Mouse (Mus musculus): ENCODE measurements around the gene Ints4.
A peak's percentile ranks its signal among the peaks of the same experiment; 100 is the strongest.
"Not testable (repeated sequence)": the region's sequence is repeated elsewhere in the genome, so short reads cannot be mapped to it uniquely, and the experiment has no call there.

Gene Ints4

DNA sequence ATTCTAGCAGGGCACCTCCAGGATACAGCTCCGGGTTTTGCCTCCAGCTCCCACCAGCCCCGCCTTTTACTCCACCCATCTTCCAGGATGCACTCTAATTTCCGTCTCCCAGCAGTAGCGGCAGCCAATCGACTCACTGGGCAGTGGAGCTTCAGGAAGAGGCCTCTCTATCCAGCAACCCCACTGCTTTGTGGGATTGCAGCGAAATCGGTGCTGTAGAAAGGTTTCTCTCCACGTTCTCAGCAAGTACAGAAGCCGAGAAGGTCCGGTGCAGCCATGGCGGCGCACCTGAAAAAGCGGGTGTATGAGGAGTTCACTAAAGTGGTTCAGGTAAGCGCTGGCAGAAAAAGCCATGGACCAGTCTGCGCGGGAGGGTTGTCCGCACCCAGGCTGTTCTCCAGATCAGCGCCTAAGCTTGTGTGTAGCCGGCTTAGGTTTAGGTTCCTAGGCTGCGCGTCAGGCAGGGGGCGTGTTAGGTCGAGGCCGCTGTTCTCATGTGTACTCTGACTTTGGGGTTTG lies at the start of gene Ints4:
Ints4 (plus strand) TSS at position 136 of the 519 bp plus-strand sequence.
- DNase-seq (ENCODE audit: extremely low spot score, low spot score) = peak; percentile 86

DNA sequence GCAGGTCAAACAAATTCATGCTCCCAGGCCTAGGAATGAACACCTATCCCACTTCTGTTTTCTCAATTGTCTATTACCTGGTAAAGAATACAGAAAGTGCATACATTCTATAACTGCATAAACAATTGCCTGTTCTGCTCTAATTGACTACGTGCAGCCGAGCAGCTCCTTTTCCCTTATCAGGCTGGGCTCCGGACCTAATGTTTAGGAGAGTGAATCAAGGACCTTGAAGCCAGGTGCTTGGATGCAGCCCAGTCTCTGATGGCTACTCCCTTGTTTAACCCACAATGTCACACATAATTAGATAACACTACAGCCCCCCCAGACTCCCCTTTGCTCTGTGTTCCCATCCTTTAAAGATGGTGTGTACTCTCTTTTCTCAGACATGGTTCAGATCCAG lies 47.2 kb upstream of the Ints4 start:
- not testable (repeated sequence) for DNase-seq (ENCODE audit: extremely low spot score, low spot score)

DNA sequence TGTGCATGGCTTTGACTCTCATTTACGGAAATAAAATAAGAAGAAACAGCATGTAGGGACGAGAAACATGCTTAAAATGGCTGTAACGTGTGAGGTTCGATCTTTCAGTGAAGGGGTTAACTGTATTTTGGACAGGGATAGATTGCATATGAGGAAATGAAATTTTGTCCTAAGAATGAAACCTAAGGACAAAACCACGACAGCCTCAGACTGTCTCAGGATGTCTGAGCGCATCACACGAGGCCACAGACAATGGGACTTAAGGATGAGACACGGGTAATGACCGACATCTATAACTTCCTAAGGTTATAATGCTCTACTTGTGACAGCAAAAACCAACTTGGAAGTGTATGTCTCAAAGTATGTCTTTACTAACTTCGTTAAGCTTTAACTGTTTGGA lies 46.2 kb upstream of the Ints4 start:
- DNase-seq (ENCODE audit: extremely low spot score, low spot score) = no peak

DNA sequence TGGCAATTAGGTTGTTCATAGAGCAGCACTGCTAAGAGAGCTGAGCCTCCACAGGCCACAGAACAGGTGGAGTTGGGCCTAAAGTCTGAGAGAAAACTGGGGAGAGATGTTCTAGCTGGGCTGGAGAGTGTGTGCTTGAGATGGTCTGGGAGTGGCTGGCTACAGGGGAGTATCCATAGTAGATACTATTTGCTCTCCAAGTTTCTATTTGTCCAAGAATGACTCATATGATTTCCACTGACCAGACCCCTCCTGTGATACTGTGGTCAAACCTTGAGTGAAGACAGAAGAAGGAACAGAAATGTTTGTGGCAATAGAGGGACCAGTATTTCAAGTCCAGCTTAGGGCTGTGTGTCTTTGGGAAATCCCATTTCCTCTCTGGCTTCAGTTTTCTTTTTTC lies 41.8 kb upstream of the Ints4 start:
- no peak for DNase-seq (ENCODE audit: extremely low spot score, low spot score)

DNA sequence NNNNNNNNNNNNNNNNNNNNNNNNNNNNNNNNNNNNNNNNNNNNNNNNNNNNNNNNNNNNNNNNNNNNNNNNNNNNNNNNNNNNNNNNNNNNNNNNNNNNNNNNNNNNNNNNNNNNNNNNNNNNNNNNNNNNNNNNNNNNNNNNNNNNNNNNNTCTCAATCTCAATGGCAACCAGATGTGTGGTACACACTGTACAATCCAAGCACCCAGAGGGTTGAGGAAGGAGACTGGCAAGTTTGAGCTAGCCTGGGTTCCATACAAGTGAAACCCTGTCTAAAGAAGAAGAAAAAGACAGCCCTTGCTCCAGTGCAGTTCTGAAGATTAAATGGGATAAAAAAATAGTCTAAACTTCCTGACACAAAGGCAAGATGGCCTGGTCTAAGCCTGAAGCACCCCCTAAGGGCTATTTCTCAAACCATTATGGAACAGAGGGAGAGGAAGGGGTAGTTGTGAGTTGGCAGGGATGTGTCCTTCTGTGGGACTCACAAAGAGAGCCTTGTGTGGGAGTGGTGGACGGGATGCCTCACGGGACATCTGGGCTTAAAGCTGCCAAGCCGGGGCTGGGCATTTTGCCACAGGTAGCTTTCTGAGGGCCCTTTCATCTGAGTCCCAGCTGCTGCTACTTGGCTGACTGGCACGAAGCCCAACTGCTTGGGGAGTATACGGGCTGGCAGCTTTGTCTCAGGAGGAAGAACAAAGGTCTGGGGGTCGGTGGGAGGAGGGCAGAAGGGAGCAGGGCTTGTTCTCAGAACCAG lies 34.4 kb upstream of the Ints4 start:
- no peak for DNase-seq (ENCODE audit: extremely low spot score, low spot score)

DNA sequence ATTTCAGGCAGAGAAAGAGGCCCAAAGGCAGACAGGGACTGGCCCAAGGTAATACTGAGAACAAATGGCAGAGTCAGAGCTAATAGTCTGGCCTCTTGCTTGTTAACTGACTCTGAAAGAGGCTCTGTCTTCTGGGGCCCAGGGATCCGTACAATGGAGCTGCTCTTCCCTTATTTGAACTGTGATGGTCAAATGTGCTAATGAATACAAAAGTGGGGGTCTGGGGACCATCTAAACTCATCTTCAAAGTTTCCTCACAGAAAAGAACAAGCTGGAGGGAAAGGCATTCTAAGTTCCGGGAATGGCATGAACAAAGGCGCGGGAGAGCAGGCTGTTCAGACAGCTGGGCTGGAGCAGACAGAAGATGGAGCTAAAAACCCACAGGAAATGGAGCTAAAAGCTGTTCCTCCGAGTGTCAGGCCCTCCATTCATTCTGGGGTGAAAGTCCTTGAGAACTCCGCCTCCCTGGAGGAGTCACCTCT lies 33.7 kb upstream of the Ints4 start:
- no peak for DNase-seq (ENCODE audit: extremely low spot score, low spot score)

DNA sequence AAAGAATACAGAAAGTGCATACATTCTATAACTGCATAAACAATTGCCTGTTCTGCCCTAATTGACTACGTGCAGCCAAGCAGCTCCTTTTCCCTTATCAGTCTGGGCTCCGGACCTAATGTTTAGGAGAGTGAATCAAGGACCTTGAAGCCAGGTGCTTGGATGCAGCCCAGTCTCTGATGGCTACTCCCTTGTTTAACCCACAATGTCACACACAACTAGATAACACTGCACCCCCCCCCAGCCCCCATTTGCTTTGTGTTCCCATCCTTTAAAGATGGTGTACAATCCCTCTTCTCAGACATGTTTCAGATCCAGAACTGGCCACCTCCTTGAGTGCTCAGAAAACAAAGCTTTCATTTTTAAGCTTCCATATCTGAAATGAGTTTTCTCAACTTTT lies 29.7 kb upstream of the Ints4 start, which contains the start of gene Kctd14:
Kctd14 (plus strand) TSS at position 301 of the 400 bp plus-strand sequence.
- not testable (repeated sequence) for DNase-seq (ENCODE audit: extremely low spot score, low spot score)

DNA sequence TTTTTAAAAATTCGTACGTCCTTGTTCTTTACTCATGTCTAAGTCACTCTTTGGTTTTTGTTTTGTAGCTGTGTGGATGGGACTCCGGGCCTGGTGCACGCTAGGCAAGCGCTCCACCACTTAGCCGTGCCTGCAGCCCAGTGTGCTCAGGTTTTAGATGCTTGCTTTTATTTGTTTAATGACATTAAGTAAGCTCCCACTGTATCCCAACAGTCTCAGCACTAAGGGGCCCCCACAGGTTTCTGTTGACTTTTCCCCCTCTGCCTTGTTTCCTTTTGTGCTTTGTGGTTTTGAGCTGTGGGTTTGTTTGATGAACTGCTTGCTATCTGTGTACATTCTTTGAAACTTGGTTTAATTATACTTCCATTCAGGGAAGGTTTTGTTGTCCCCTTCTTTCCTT lies 28.6 kb upstream of the Ints4 start:
- no peak for DNase-seq (ENCODE audit: extremely low spot score, low spot score)

DNA sequence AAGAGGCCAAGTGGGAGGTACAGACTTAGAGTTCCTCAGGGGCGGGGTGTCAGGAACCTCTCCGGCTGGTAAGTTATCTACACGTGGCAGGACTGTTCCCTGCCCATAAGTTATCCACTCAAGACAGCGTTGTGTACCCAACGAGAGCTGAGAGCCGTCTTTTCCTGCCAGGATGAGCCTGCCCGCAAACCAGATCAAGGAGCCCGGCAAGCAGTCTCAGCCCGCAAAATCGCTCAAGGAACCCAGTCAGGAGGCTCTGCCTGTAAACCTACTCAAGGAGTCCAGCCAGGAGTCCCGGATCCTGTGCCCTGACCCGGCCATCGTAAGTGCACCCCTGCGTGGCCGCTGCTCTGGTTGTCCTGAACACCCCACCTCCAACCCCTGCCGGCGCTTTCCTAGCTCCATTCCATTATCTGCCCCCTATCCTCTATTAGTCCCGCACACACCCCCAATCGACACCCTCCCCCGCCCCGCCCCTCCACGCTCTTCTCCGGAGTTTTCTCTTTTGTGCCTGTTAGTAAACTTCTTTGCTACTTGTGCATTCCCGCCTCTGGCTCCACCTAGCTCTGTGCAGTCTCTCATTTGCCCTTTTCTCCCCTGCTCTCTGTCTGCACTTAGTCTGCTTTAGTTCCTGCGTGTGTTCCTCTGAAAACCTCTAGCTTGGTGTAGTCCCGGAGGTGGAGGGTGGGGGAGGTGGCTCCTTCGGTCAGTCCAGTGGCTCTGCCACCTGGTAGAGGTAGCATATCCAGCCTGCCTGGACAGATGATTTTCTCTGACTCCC lies 27.4 kb upstream of the Ints4 start:
- peak; percentile 41 for DNase-seq (ENCODE audit: extremely low spot score, low spot score)

DNA sequence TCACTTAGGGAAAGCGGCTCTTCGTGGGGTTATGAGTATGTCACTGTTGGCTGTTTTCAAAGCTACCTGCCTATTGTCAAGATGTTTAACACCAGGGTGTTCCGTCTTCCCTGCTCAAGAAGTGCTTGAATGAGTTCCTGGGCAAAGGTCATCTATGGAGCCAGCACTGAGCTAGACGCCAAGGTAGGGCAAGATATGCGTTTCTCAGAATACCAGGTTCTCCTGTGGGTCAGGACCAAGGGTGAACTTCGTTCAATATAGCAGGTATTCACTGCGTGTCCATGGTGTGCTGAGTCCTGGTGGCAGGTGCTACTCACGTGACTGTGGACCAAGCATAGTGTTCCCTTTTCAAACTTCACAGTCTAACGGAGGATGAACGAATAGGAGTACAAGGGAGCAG lies 26.0 kb upstream of the Ints4 start:
- no peak for DNase-seq (ENCODE audit: extremely low spot score, low spot score)

DNA sequence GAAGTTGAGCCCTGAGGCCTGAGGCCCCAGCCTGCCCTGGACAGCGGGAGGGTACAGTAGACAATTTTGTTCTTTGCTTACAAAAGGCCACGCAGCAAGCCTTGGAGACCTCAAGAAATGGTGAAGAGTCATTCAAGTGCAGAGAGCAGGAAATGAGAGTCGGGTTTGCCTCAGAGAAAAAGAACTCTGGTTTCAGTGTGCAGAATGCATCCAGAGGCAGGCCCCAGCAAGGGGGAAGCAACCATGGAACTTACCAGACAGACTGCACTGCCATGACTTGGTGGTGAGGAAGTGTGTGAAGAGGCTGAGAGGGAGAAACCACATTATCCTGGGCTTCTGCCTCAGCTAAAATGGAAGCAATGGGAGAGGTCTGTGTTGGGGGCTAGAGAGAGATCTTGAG lies 25.2 kb upstream of the Ints4 start:
- DNase-seq (ENCODE audit: extremely low spot score, low spot score) = no peak

DNA sequence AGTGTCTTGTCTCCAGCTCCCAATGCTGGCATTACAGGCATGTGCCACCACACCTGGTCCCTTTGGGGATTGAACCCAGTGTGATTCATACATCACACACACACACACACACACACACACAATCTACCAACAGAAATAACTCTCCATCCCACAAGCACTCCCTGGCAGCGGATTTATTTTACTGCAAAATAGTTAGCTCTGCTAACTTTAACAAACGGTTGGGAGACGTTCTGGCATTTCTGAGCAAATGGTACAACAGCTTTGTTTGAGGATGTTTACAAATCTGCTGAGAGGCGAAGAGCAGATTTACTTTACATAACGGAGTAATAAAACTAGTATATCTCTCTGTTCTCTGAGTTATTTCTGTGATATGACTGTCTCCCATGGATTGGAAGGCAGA lies 7.8 kb upstream of the Ints4 start:
- DNase-seq (ENCODE audit: extremely low spot score, low spot score) = no peak

DNA sequence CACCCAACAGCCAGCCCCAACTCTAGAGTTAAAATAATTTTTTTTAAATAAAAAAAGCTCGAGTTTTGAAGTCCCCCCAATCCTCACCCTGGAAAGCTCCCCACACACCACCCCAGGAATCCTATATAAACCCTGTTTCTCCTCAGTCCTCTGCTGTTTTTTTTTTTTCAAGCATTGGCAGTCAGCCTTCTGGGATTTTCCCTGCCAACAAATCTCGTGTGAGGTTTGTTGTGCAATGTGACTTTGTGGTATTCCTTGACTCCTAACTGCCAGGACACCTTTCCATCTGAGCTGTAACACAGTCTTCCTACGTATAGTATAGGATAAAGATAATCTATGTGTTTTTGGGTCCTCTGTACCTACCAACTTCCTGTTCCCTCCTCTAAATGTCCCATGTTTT lies 1.4 kb upstream of the Ints4 start:
- DNase-seq (ENCODE audit: extremely low spot score, low spot score) = no peak

DNA sequence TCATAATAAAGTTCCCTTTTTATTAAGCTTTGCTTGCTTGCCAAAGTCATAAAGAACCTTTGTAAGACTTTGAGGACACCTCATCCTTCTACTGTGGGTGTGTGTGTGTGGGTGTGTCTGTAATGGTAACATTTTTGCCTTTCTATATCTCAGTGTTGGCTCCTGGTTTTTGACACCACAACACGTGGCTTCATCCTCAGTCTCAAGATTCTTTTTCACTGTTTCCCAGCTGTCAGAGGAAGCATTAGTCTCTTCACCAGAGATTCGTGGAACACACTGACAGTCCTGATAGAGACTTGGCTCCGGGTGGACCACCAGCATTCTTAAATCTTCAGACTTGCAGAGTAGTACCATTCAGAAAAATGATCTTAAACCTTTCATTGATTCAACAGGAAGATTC lies 466 bp upstream of the Ints4 start:
- DNase-seq (ENCODE audit: extremely low spot score, low spot score) = peak; percentile 13

DNA sequence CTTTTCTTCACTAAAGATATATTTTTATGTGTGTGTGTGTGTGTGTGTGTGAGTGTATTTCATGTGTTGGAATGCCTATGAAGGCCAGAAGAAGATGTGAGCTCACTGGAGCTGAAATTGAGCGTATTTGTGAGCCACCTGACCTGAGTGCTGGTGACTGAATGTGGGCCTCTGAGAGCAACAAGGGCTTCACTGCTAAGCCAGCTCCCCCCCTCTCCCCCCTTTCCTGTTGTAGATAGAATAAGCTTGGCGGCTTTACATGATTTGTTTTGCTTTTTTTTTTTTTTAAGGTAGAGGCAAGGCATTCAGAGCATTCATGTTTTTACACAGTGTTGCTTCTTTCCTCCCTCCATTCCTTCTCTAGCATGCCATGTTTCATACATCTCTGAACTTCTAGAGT lies 2.6 kb downstream of the Ints4 start:
- no peak for DNase-seq (ENCODE audit: extremely low spot score, low spot score)

DNA sequence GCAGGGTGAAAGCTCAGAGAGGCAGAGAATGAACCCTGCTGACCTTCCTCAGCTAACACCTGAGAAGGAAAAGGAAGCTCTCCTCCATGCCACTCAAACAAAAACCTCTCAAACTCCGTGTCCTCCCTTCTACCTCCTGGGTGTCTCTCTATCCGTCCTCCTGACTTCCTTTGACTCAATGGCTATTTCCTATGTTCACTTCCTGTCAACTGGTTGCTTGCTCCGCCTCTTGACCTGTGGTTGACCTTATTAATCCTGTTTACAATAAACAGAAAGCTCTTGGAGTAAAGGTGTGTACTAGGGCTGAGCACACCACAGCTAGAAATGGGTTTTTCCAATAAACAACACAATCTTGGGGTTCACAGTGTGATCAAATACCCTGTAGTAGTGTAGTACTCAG lies 10.4 kb downstream of the Ints4 start:
- DNase-seq (ENCODE audit: extremely low spot score, low spot score) = no peak

DNA sequence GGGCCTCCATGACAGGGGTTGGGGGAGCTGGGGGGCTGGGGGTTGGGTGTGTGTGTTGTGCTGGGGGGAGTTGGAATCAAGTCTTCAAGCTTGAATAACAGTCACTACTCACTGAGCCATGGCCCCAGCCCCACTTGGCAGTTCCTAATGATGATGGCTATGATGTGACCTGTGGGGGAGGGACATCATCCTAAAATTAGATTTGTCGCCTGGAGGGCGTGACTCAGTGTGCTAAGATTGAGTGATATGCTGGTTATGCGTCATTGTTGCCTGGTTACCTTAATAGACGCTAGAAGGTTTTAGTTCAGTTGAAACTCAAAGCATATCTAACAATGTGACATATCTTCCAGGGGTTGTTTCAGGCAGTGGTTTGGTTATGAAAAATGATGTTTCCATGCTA lies 11.7 kb downstream of the Ints4 start:
- DNase-seq (ENCODE audit: extremely low spot score, low spot score) = no peak

DNA sequence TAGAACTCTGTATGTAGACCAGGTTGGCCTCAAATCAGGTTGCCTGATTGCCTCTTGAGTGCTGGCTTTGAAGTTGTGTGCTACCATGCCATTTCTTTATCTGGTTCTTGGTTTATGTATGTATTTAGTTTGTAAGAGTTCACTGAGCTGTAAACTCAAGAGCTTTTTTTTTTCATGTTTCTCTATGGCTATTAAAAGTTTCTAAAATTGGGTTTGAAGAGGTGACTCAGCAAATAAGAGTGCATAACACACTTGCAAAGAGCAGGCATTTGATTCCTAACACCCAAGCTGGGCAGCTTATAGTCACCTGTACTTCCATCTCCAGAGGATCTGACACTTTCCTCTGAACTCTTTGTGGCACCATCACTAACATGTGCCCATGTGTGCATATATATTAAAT lies 14.3 kb downstream of the Ints4 start:
- no peak for DNase-seq (ENCODE audit: extremely low spot score, low spot score)

DNA sequence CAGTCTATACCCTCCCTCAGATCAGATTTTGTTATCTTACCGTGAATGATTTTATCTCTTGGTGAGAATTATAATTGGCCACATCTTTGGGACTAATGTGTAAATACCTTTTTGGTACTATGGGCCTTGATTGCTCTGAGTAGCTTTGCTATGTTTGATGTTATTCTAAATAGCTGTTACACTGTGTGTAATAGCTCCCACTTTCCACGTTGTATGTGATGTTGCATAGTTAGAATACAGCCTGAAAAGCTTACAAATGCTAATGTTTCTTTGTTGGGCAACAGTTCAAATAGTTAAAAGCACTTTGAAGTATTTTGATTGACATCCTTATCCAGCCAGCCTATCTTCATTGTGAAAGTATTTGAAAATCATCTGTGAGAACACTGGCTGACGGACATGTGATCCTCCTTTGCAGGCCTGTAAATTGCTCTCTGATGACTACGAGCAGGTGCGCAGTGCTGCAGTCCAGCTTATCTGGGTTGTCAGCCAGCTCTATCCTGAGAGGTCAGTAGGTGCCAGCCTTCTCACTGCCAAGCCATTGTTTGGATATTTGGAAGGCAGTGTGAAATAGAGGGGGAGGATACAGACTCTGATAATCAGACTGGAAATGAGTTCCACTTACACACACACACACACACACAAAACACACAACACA lies 19.9 kb downstream of the Ints4 start:
- no peak for DNase-seq (ENCODE audit: extremely low spot score, low spot score)

DNA sequence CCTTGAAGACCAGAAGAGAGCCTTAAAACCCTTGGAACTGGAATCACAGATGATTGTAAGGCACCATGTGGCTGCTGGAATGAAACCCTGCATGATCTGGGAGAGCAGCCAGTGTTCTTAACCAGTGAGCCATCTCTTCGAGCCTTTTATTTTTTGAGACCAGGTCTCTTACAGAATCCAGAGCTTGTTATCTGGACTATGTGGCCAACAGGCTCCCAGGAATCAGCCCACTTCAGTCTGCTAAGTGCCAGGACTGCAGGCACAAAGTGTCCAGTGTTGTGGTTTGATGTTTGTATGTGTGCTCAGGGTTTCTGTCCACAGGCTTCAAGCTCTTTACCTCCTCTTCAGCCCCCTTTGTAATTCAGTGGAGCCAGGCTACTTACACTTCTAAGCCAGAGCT lies 34.0 kb downstream of the Ints4 start:
- no peak for DNase-seq (ENCODE audit: extremely low spot score, low spot score)

DNA sequence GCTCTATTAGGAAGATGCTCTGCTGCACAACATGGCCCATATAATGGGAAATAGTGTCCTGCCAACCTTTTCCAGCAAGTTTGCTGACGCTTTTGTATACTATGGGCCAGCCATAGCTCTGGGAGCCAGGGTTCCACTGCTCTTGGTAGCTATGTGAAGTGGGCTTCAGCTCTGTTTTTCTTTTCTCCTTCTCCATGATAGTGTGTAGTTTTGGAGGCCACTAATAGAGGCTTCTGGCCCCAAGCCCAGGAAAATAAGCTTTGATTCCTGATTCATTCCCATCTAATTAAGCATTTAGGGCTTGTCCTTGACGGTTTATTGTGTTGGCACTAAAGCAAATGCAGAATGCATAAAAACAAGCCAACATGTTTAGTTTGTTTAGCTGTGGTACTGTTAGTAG lies 39.2 kb downstream of the Ints4 start:
- DNase-seq (ENCODE audit: extremely low spot score, low spot score) = no peak

DNA sequence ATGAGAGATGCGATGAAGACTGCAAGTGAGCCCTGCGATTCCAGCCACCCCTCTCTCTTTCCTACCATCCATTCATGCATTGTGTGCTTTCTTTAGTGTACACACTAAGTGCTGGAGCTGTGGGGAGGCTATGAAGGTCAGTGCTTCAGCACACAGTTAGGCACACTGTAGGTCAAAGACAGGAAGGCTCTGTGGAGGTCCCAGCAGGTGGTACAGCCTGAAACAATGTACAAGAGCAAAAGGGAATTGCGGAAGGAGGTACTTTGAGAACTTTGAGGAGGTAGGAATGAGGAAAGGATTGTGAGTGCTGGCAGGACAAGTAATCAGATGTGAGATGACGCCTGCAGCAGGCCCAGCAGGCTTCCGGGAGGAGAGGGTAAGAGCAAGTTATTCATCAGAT lies 54.8 kb downstream of the Ints4 start:
- no peak for DNase-seq (ENCODE audit: extremely low spot score, low spot score)
